Mouse (Mus musculus) kidney, adult 2 months (tissue): ENCODE results near the gene Pspc1.

Source experiments
- CTCF ChIP-seq: fragments of 200-500 bp; conservative IDR thresholded peaks from 2 replicates; pipeline ENCODE4 v1.5.1; 2011; ENCODE audit warnings: low read depth, mild to moderate bottlenecking, control low read depth, low read length, moderate library complexity, mixed read lengths; ENCODE audit not compliant: insufficient read depth, insufficient read length
- POLR2A ChIP-seq: fragments of 200-500 bp; IDR thresholded peaks from one replicate; pipeline ENCODE4 v1.6.1; 2011; ENCODE audit warnings: low read depth, low read length, control low read depth

GRCm38 (mm10) chr14:56702644-56703043 is 75.5 kb downstream of the Pspc1 start:
- no peak for TF ChIP-seq CTCF
- TF ChIP-seq POLR2A: no peak
